Mouse (Mus musculus) embryonic fibroblast, embryonic 13.5 days (primary cell): ENCODE measurements around the gene Ncoa7.

Source experiments
- CTCF ChIP-seq: IDR thresholded peaks from 2 replicates; pipeline ENCODE4 v1.5.1; 2011; ENCODE audit warnings: mild to moderate bottlenecking, control low read depth, low read length, moderate library complexity, borderline replicate concordance; ENCODE audit not compliant: insufficient read depth
- POLR2A ChIP-seq: IDR thresholded peaks from 2 replicates; pipeline ENCODE4 v1.6.1; 2011; ENCODE audit warnings: low read depth, mild to moderate bottlenecking, control low read depth, low read length, moderate library complexity

GRCm38 (mm10) chr10:30738403-30738802 lies 64.7 kb downstream of the Ncoa7 start:
- no peak for TF ChIP-seq CTCF
- no peak for TF ChIP-seq POLR2A
